Mouse (Mus musculus) neural tube, embryonic 13.5 days (tissue): ENCODE data around the gene Rbm28. TPM values are rescaled to one million over a fixed set of nuclear protein-coding genes. Genes with fewer than 3 reads are reported as not detected.

Experiments
- ATAC-seq: fragments of 200-750 bp; cut with Nextera tagmentation; 2 replicates; pipeline ENCODE4 v1.8.0; 2017; ENCODE audit warnings: low read depth, mild to moderate bottlenecking, moderate TSS enrichment, moderate library complexity
- H3K27ac ChIP-seq: fragments of 300-500 bp; sonication (generic); replicated peaks from 2 replicates; pipeline ENCODE4 v1.5.1; 2015; ENCODE audit warnings: moderate library complexity, mild to moderate bottlenecking, inconsistent platforms
- H3K27me3 ChIP-seq: fragments of 300-500 bp; sonication (generic); 2 replicates; pipeline ENCODE4 v1.6.1; 2015; ENCODE audit warnings: mild to moderate bottlenecking, inconsistent platforms
- H3K36me3 ChIP-seq: fragments of 300-500 bp; sonication (generic); 2 replicates; pipeline ENCODE4 v1.6.1; 2015; ENCODE audit warnings: mild to moderate bottlenecking, inconsistent platforms
- H3K4me1 ChIP-seq: fragments of 300-500 bp; sonication (generic); replicated peaks from 2 replicates; pipeline ENCODE4 v1.6.1; 2015; ENCODE audit warnings: inconsistent platforms
- H3K4me2 ChIP-seq: fragments of 300-500 bp; sonication (generic); 2 replicates; pipeline ENCODE4 v1.6.1; 2015; ENCODE audit warnings: inconsistent platforms, mild to moderate bottlenecking, moderate library complexity
- H3K4me3 ChIP-seq: fragments of 300-500 bp; sonication (generic); 2 replicates; pipeline ENCODE4 v1.5.1; 2015; ENCODE audit warnings: mild to moderate bottlenecking, inconsistent platforms
- H3K9ac ChIP-seq: fragments of 300-500 bp; sonication (generic); 2 replicates; pipeline ENCODE4 v1.6.1; 2015; ENCODE audit warnings: moderate library complexity, mild to moderate bottlenecking, inconsistent platforms
- H3K9me3 ChIP-seq: fragments of 300-500 bp; sonication (generic); 2 replicates; pipeline ENCODE4 v1.6.1; 2016; ENCODE audit warnings: inconsistent platforms
- WGBS: fragments of 180-500 bp; shearing (Covaris S2); methylation state at CpG from one replicate; pipeline ENCODE4 v1.1.7; 2015; 5-methylcytosine and 5-hydroxymethylcytosine counted together
- polyA plus RNA-seq: library from polyadenylated mRNA; unstranded; fragments of >200 nt; fragmentation: Nextera tagmentation; extraction: Ambion mirVana; gene quantifications from 2 replicates; pipeline ENCODE4 v1.2.1, GENCODE M21; 2015

Rbm28 gene
- 41.3 and 44.4 TPM in 2 replicates for polyA plus RNA-seq

GRCm38 (mm10) chr6:29164314-29165244 is at the start of gene Rbm28:
Gene Rbm28, minus strand, starts transcription at chr6:29165006.
- H3K27ac ChIP-seq = 0 out of 2 replicates have a peak within 1 kb of the TSS, but pooled peaks have one; percentile 28
- 8% methylated on average over 42 of the region's 42 CpGs for WGBS

GRCm38 (mm10) chr6:29214245-29214644 is 49.4 kb upstream of the Rbm28 start:
- Histone ChIP-seq H3K36me3 (no peaks in the 10 kb centered on the region), H3K9ac (peak overlapping the region; percentile 22; the same call in 1 of the 2 replicates), H3K4me2 (no peak overlapping the region), H3K4me3 (no peak overlapping the region), H3K9me3 (no peaks in the 10 kb centered on the region), H3K27me3 (peaks cover 17% of the 10 kb centered on the region), H3K4me1 (peaks cover 62% of the 10 kb centered on the region), H3K27ac (no peak overlapping the region)
- 0% methylated on average over 1 of the region's 1 CpGs for WGBS
- no peak for ATAC-seq

More at GRCm38 (mm10) chr6:29164314-29165244, at the start of gene Rbm28:
- Histone ChIP-seq H3K4me2 (peak within 1 kb of the TSS; percentile 90), H3K36me3 (peaks cover 9% of the 10 kb centered on the region), H3K4me3 (peak within 1 kb of the TSS; percentile 72), H3K9me3 (no peaks in the 10 kb centered on the region), H3K9ac (peak within 1 kb of the TSS; percentile 84), H3K27me3 (peaks cover 28% of the 10 kb centered on the region), H3K4me1 (peaks cover 25% of the 10 kb centered on the region)
- ATAC-seq = peak; percentile 64

GRCm38 (mm10) chr6:29213436-29213835 is 48.6 kb upstream of the Rbm28 start:
- WGBS = 55% methylated on average over 5 of the region's 5 CpGs
- Histone ChIP-seq H3K4me2 (no peak overlapping the region), H3K27me3 (peaks cover 17% of the 10 kb centered on the region), H3K4me3 (no peak overlapping the region), H3K27ac (no peak overlapping the region), H3K4me1 (peaks cover 68% of the 10 kb centered on the region), H3K9ac (no peak overlapping the region), H3K36me3 (no peaks in the 10 kb centered on the region), H3K9me3 (no peaks in the 10 kb centered on the region)
- ATAC-seq = no peak

- Histone ChIP-seq H3K4me1 (peaks cover 68% of the 10 kb centered on the region), H3K4me2 (peak overlapping the region; percentile 90), H3K36me3 (peaks cover 2% of the 10 kb centered on the region; the same call in 1 of the 2 replicates), H3K4me3 (peak overlapping the region; percentile 68), H3K27ac (peak overlapping the region; percentile 85), H3K9me3 (no peaks in the 10 kb centered on the region), H3K27me3 (peaks cover 17% of the 10 kb centered on the region), H3K9ac (peak overlapping the region; percentile 85)
- WGBS = under 1% methylated on average over 53 of the region's 66 CpGs
- ATAC-seq = peak; percentile 85
Observed at GRCm38 (mm10) chr6:29211806-29212492, 47.1 kb upstream of the Rbm28 start.

- Histone ChIP-seq H3K4me1 (peaks cover 63% of the 10 kb centered on the region), H3K27me3 (peaks cover 17% of the 10 kb centered on the region), H3K27ac (peak overlapping the region; percentile 85), H3K9me3 (no peaks in the 10 kb centered on the region), H3K36me3 (peaks cover 8% of the 10 kb centered on the region), H3K4me3 (peak overlapping the region; percentile 68), H3K9ac (peak overlapping the region; percentile 85), H3K4me2 (peak overlapping the region; percentile 90)
- 25% methylated on average over 7 of the region's 7 CpGs for WGBS
- no peak for ATAC-seq
Observed at GRCm38 (mm10) chr6:29211146-29211545, 46.3 kb upstream of the Rbm28 start.

- 88% methylated on average over 9 of the region's 9 CpGs for WGBS
- Histone ChIP-seq H3K4me2 (peak overlapping the region; percentile 90), H3K4me1 (peaks cover 60% of the 10 kb centered on the region), H3K4me3 (no peak overlapping the region), H3K27me3 (peaks cover 15% of the 10 kb centered on the region), H3K27ac (no peak overlapping the region), H3K9ac (peak overlapping the region; percentile 31), H3K36me3 (peaks cover 13% of the 10 kb centered on the region), H3K9me3 (no peaks in the 10 kb centered on the region)
- ATAC-seq = no peak
Observed at GRCm38 (mm10) chr6:29210231-29210936, 45.6 kb upstream of the Rbm28 start.

GRCm38 (mm10) chr6:29208178-29208577 is 43.4 kb upstream of the Rbm28 start:
- Histone ChIP-seq H3K9me3 (no peaks in the 10 kb centered on the region), H3K9ac (no peak overlapping the region), H3K4me3 (no peak overlapping the region), H3K27ac (no peak overlapping the region), H3K4me2 (no peak overlapping the region), H3K27me3 (no peaks in the 10 kb centered on the region), H3K4me1 (peaks cover 39% of the 10 kb centered on the region), H3K36me3 (peaks cover 31% of the 10 kb centered on the region)
- ATAC-seq = no peak
- 87% methylated on average over 5 of the region's 5 CpGs for WGBS

- Histone ChIP-seq H3K9ac (no peak overlapping the region), H3K27me3 (no peaks in the 10 kb centered on the region), H3K4me2 (no peak overlapping the region), H3K9me3 (no peaks in the 10 kb centered on the region), H3K36me3 (peaks cover 43% of the 10 kb centered on the region), H3K4me1 (peaks cover 29% of the 10 kb centered on the region), H3K27ac (no peak overlapping the region), H3K4me3 (no peak overlapping the region)
- 86% methylated on average over 5 of the region's 5 CpGs for WGBS
- ATAC-seq = no peak
Observed at GRCm38 (mm10) chr6:29207017-29207416, 42.2 kb upstream of the Rbm28 start.

- Histone ChIP-seq H3K9me3 (no peaks in the 10 kb centered on the region), H3K36me3 (peaks cover 53% of the 10 kb centered on the region), H3K27ac (no peak overlapping the region), H3K4me2 (no peak overlapping the region), H3K4me1 (peaks cover 22% of the 10 kb centered on the region), H3K27me3 (no peaks in the 10 kb centered on the region), H3K9ac (no peak overlapping the region), H3K4me3 (no peak overlapping the region)
- WGBS = 93% methylated on average over 10 of the region's 10 CpGs
- no peak for ATAC-seq
Observed at GRCm38 (mm10) chr6:29206006-29206405, 41.2 kb upstream of the Rbm28 start.

GRCm38 (mm10) chr6:29204932-29205614 is 40.3 kb upstream of the Rbm28 start:
- H3K4me3 ChIP-seq = no peak overlapping the region
- peak; percentile 49; the same call in 1 of the 2 replicates for ATAC-seq
- WGBS = 59% methylated on average over 15 of the region's 15 CpGs
- H3K9ac ChIP-seq = no peak overlapping the region
- no peaks in the 10 kb centered on the region for H3K9me3 ChIP-seq
- H3K4me1 ChIP-seq = peaks cover 14% of the 10 kb centered on the region
- peaks cover 60% of the 10 kb centered on the region for H3K36me3 ChIP-seq
- H3K27ac ChIP-seq = no peak overlapping the region
- no peak overlapping the region for H3K4me2 ChIP-seq
- 0 out of 2 replicates have a peak, but pooled peaks cover 2% of the 10 kb centered on the region for H3K27me3 ChIP-seq

GRCm38 (mm10) chr6:29203861-29204585 is 39.2 kb upstream of the Rbm28 start:
- H3K9me3 ChIP-seq = no peaks in the 10 kb centered on the region
- no peak overlapping the region for H3K4me3 ChIP-seq
- peaks cover 6% of the 10 kb centered on the region for H3K4me1 ChIP-seq
- no peak overlapping the region for H3K4me2 ChIP-seq
- WGBS = 90% methylated on average over 6 of the region's 6 CpGs
- peaks cover 5% of the 10 kb centered on the region; the same call in 1 of the 2 replicates for H3K27me3 ChIP-seq
- ATAC-seq = no peak
- H3K36me3 ChIP-seq = peaks cover 60% of the 10 kb centered on the region
- H3K27ac ChIP-seq = no peak overlapping the region
- no peak overlapping the region for H3K9ac ChIP-seq
